Mouse (Mus musculus) mammary gland, adult 2 months (tissue): Measurements from ENCODE around the gene 1520401A03Rik. TPM values are rescaled to one million over a fixed set of nuclear protein-coding genes. Genes with fewer than 3 reads are reported as not detected.

Experiments used
- polyA plus RNA-seq: library from polyadenylated mRNA; depleted of rRNA; stranded (reverse); fragments of >200 nt; gene quantifications from 2 replicates; pipeline ENCODE4 v1.2.3, GENCODE M21; 2012; ENCODE audit warnings: low replicate concordance; rRNA removed

Gene 1520401A03Rik
- polyA plus RNA-seq: 0.06 TPM in 1 of 2 replicates, not detected in the other

DNA sequence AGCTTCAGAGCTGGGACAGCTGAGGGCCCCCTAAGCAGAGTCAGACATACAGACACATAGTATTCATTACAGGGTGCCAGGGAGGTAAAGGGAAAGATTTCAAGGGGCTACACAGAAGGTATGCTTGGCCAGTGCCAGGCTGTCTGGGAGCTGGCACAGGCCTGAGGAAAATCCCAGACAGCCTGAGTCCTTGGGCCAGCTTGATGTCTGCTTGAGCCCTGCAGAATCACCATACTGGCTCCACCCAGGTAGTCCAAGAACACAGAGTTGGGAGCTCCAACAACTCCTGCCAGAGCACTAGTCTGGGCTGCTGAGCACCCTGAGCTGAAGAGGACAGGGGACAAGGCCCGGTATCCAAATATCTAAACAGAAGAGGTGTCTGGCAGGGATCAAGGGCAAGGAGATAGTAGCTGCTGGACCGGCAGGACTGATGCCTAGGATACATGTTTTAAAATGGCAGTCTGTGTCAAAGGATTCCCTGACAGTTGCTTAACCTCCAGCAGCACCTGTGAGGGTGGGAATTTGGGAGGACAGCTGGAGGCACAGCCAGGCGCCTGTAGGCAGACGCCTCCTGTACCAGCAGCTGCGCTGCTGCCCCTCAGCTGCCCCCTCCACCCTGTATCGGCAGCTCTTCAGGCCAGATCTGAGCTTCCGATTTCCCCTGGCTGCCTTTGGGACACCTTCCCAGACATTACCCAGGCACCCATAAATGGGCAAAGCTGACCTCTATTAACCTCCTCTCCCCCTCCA, at the start of gene 1520401A03Rik:
Gene 1520401A03Rik (minus strand): TSS at position 408 of the 750 bp plus-strand sequence.

DNA sequence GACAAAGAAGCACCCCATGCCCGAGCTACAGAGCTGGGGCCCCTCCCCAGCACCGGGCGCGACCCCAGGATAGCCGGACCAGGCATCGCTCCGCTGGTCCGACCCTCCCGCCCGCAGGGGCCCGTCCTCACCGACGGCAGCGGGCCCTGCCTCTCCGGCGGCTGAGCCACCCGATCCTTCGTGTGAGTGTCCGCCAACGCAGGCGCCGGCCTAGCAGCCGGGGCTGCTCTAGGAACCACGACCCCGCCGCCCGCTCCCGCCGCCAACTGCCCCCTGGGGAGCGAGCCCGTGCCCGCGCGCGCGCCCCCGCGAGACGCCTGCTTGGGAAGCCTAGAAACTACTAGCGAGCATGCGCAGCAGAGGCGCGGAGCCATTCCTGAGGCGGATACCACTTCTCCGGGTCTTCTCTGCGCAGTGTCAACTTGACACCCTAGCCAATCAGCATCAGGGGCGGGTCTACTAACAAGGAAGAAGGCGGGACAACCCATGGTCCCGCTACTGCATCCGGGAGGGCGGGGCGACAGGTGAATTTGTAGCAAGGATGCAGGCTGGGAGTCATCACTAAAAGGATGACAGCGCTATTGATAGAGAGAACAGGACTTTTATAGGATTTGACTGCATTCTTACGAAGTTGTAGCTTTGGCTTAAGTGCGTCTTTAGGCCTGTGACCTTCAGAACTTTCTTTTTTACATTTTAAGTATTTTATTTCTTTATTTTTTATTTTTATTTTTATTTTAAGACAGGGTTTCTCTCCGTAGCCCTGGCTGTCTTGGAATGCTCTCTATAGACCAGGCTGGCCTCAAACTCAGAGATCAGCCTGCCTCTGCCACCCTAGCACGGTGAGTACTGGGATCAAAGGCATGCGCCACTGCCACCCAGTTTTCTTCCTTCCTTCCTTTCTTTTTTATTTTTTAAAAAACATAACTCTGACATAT, 49.0 kb upstream of the 1520401A03Rik start, which contains the start of gene Flywch1:
Gene Flywch1 (minus strand): TSS at position 319 of the 935 bp plus-strand sequence.

DNA sequence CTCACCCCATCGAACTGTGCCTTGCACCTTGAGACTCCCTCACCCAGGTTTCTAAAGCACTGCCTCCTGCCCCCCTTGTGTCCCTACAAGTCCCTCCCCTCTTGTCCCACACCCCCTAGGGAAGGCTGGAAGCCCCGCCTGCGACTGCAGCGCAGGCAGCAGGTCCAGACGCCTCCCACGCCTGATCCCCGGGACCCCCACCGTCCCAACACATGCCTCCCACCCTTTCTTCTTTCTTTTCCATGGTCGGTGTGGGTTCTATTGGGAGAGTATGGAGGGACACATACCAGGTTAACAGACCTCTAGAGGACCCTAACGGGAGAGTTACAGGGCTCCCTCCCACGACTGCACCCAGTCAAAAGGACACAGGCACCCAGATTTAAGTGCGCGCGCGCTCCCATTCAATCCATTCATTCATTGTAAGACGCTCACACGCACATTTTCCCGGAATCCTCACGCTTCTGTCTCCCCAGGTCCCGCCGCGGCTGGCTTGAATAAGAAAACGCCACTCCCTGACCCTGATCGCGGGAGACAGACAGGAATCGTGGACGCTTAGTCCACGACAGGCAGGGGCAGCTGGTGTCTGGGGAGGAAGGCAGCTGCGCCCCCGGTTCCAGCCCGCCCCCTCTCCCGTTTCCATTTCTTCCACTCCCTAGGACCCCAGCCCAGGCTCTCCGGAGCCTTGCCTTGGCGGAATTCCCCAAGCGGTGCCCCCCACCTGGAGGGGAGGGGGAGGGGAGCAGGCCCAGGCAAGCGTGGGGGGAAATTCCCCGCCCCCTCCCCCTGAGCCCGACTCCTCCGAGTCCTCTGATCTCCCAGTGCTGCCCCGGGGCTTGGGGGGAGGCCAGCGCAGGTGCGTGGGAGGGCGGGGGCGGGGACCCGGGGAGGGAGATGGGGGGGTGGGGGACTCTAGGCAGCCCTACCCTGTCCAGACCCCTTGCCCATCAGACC, 23.0 kb upstream of the 1520401A03Rik start, which contains the start of gene Kremen2:
Gene Kremen2 (minus strand): TSS at position 533 of the 951 bp plus-strand sequence.

DNA sequence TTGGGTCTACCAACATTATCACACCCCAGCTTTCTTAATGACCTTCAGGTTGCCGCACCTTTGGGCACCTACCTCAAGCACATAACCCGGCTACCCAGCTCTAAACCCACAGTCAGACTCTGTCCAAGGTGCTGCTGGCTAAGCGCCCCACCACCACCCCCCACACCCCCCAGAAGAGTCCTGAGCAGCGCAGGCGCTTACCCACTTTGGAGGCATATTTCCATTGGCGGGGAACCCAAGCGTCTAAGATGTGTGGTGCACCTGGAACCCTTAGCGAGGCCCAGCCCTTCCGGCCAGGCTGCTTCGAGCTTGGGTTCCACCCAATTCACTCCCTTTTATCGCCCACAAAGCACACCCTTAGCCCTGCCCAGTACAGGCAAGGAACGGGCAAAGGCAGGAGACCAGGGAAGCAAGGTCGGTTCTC, 18.0 kb upstream of the 1520401A03Rik start, which contains the start of gene Paqr4:
Gene Paqr4 (minus strand): TSS at position 270 of the 424 bp plus-strand sequence.

DNA sequence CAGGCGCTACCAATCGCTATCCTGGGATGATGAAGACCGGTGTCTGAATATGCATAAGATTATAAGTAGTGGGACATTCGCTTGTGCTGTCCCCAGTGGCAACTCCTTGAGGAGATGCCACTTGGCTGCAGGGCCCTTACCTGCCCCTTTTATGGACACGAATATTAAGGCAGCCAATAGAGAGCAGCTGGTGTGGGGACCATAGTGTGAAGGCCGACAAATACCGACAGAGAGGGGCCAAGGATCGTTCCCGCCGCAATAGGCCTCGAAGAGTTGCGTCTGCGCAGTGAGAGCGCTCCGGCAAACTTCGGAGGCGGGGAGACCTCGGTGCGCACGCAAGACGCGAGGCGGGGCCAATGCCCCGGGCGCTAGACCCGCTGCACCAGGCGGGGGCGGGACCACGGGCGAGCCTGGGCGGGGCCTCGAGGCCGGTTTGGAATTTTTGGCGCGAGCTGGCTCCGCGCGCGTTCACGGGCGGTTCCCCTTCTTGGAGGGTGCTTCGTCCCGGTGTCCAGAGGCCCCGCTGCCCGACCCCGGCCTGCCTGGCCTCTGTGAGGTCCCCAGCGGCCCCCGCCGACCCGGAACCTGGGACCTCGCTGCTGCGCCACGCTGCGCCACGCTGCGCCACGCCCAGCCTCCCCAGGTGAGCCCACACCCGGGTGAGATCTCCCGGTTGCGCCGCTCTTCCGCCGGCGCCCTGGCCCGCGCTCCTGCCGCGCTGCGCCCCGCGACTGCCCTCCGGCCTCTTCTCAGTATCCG, 3.6 kb upstream of the 1520401A03Rik start, which contains the start of gene Pkmyt1:
Gene Pkmyt1 (plus strand): TSS at position 338 of the 759 bp plus-strand sequence.

DNA sequence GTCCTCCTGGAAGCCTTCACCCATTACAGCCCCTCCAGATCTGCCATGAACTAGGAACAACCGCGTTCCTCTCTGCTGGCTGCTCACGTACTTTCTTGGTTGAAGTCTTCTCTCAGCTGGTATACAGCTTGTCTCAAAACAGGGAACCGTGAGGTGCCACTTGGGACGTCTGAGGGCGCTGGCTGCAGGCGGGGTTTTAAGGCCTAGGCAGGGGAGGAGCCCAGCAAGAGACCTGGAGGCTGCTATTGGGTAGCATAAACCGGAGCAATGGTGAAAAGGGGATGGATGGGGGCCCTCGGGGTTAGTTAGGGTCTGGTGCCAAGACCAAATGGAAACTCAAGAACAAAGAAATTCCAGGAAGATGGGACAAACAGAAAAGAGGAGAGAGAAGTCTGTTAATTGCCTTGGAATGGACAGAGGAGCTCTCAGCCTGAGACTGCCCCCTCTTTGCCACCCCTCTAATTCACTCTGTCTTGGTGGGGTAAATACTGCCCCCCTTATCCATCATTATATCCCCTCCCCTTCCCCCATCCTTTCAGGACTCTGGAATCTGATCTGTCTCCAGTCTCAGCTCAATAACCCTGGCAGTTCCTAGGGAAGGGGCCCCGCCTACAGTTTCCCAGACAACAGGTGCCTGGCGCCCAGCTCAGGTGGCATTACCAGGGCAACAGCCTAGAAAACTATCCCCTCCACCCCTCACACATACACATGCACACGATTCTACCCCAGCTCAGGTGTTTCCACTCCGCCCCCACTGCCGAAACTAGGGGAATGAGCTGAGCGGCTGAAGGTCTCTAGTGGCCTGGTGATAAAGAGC, 38.5 kb downstream of the 1520401A03Rik start, which contains the start of gene Cldn9:
Gene Cldn9 (minus strand): TSS at position 171 of the 817 bp plus-strand sequence.

DNA sequence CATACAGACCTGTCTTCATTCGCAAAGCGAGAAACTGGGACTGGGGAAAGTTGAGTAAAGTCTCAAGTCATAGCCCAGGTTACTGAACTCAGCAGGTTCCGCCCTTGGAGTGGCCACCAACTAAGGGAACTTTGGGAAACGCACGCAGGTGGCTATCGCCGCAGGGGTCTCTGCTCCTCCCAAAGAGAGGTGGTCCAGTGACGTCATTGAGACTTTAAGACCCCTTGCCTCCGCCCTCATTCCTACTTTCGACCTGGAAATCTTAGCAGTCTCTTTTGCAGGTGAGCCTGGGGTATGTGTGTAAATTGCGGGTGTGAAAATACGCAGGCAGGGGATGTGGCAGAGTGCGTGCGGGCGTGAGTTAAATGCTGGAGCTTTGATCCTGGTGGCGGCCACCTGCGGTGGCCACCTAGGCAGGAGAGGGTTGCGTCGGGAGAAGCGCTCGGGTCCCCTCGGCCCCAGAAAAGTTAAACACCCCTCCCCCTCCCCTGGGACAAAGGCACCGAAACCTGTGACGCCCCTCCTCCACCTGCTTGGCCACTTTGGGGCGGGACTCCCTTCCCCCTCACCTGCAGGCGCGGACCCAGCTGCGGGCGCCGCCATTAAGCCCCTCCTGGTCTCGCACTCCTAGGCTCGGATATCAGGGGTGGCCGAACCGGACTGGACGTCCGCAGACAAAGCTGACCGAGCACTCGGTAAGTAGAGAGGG, 43.3 kb downstream of the 1520401A03Rik start, which contains the start of gene Cldn6:
Gene Cldn6 (plus strand): TSS at position 123 of the 709 bp plus-strand sequence.

DNA sequence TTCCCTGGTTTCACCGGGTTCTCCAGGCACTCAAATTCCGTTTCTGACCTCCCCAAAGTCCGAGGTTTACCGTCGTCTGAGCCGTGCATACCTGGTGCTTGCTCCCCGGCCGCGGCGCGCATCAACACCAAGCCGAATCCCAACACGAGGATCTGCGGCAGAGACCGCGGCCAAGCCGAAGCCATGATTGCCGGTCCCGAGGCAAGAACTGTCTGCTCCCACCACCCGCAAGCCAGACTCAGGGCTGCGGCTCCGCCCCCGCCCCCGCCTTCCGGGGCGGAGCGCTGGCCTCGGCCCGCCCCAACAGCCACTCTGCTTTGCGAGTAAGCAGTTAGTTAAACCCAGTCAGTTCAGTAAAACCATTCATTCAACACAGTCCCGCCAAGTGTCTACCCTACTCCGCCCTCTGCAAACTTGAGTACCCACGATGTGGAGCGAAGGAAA, 45.3 kb downstream of the 1520401A03Rik start, which contains the start of gene Tnfrsf12a:
Gene Tnfrsf12a (minus strand): TSS at position 233 of the 444 bp plus-strand sequence.

DNA sequence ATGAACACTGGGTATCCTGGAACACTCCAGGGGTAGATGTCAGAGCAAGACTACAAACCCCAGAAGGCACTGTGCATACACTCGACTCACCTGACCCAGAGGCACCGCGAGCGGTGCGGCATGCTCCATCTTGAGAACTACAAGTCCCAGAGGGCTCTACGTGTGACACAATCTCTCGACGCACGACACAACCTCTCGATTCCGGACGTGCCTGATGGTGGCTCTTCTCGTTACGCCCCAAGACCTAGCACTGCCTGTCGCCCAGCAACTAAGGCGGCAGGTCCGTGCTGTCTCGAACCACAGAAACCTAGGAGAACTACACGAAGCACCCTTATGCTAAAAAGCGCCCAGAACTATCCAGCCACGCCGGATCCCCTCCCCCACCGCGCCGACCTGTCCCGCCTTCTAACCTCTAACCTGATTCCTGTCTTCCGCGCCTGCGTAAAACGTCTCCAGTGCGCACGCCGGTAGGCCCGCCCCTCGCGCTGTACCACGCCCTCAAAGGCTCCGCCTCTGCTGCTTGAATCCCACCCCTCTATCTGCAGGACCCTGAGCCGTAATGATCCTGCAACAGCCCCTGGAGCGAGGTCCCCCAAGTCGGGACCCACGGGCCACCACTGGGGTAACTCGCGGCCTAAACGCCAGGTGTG, 49.0 kb downstream of the 1520401A03Rik start, which contains the start of the genes Hcfc1r1 and Thoc6:
Gene Hcfc1r1 (plus strand): TSS at position 173 of the 650 bp plus-strand sequence.
Gene Thoc6 (minus strand): TSS at position 459 of the 650 bp plus-strand sequence.

DNA sequence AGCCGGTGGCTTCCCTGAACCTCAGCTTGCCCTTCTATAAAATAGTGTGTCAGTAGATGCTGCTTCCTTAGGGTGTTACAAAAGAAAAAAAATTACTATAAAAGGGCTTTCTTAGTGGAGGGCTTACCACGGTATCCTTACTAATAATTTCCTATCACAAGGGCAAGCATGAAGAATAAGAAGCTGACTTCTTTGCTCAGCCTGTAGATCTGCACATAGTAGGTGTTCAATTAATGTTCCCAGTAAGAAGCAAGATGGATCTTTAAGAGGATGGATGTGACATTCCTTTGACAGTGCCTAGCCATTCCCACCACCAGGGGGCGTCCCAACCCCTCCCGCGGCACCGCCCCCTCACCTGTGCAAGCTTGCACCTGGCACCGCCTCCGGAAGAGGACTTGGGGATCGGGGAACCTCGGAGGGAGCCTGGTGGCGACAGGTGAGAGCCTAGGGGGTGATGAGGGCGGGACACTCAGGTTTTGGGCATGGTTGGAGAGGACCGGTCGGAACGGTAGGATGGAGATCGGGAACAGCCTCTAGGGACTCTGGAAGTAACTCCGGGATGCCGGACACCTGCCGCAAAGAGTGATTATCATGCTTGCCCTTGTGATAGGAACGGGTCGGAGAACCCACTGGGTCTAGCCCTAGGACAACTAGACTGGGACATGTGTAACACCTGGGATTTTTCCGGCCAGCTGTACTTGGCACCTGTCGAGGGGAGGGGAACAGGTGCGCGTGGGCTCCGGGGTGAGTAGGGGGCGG, 62.3 kb downstream of the 1520401A03Rik start, which contains the start of gene Bicdl2:
Gene Bicdl2 (plus strand): TSS at position 390 of the 759 bp plus-strand sequence.

Other genes starting within 250 kb of the 1520401A03Rik start
- gene Vmn2r117, start 243.1 kb downstream of the 1520401A03Rik start, polyA plus RNA-seq: not detected in 2 replicates
- gene Zfp213, start 158.5 kb downstream of the 1520401A03Rik start, polyA plus RNA-seq: 16.1 and 22.3 TPM in 2 replicates
- gene Zfp13, start 123.3 kb downstream of the 1520401A03Rik start, polyA plus RNA-seq: 9.1 and 16.2 TPM in 2 replicates
- gene Zscan10, start 121.9 kb downstream of the 1520401A03Rik start, polyA plus RNA-seq: not detected in 2 replicates
- gene Mmp25, start 77.5 kb downstream of the 1520401A03Rik start, polyA plus RNA-seq: 2.6 and 4.7 TPM in 2 replicates
- gene Bicdl2, start 62.3 kb downstream of the 1520401A03Rik start, polyA plus RNA-seq: 2.1 and 3.5 TPM in 2 replicates
- gene Hcfc1r1, start 49.2 kb downstream of the 1520401A03Rik start, polyA plus RNA-seq: 430 and 524 TPM in 2 replicates
- gene Thoc6, start 48.9 kb downstream of the 1520401A03Rik start, polyA plus RNA-seq: 26.0 and 28.9 TPM in 2 replicates
- gene Tnfrsf12a, start 45.3 kb downstream of the 1520401A03Rik start, polyA plus RNA-seq: 15.4 and 34.1 TPM in 2 replicates
- gene Cldn6, start 43.5 kb downstream of the 1520401A03Rik start, polyA plus RNA-seq: 7.3 and 9.1 TPM in 2 replicates
- not detected in 2 replicates for gene Cldn9, start 38.8 kb downstream of the 1520401A03Rik start, polyA plus RNA-seq
- 30.3 and 57.9 TPM in 2 replicates for gene Pkmyt1, start 3.6 kb upstream of the 1520401A03Rik start, polyA plus RNA-seq
- gene Paqr4, start 18.1 kb upstream of the 1520401A03Rik start, polyA plus RNA-seq: 35.8 and 47.3 TPM in 2 replicates
- 0.52 and 0.60 TPM in 2 replicates for gene Kremen2, start 23.1 kb upstream of the 1520401A03Rik start, polyA plus RNA-seq
- gene Flywch1, start 48.8 kb upstream of the 1520401A03Rik start, polyA plus RNA-seq: 43.8 and 46.9 TPM in 2 replicates
- gene Flywch2, start 63.3 kb upstream of the 1520401A03Rik start, polyA plus RNA-seq: 5.4 and 13.3 TPM in 2 replicates
- 756 and 808 TPM in 2 replicates for gene Srrm2, start 67.7 kb upstream of the 1520401A03Rik start, polyA plus RNA-seq
- gene Elob, start 106.4 kb upstream of the 1520401A03Rik start, polyA plus RNA-seq: 412 and 628 TPM in 2 replicates
- gene Prss33, start 113.3 kb upstream of the 1520401A03Rik start, polyA plus RNA-seq: 0.17 TPM in 1 of 2 replicates, not detected in the other
- not detected in 2 replicates for gene Prss32, start 121.1 kb upstream of the 1520401A03Rik start, polyA plus RNA-seq
- gene Prss41, start 121.4 kb upstream of the 1520401A03Rik start, polyA plus RNA-seq: 0.13 and 0.27 TPM in 2 replicates
- gene Prss21, start 145.3 kb upstream of the 1520401A03Rik start, polyA plus RNA-seq: not detected in 2 replicates
- not detected in 2 replicates for gene Dcpp1, start 158.1 kb upstream of the 1520401A03Rik start, polyA plus RNA-seq
- gene Dcpp2, start 158.1 kb upstream of the 1520401A03Rik start, polyA plus RNA-seq: not detected in 2 replicates
- gene Dcpp3, start 194.7 kb upstream of the 1520401A03Rik start, polyA plus RNA-seq: 0.55 TPM in 1 of 2 replicates, not detected in the other
- 0.22 and 0.40 TPM in 2 replicates for gene Sbp, start 218.9 kb upstream of the 1520401A03Rik start, polyA plus RNA-seq
- gene Sbpl, start 232.5 kb upstream of the 1520401A03Rik start, polyA plus RNA-seq: not detected in 2 replicates